Mouse (Mus musculus): Measurements from ENCODE around the gene Pla2g4e.

- no peak for TF ChIP-seq CTCF (IDR thresholded peaks at IDR 0.05)
- no peak for TF ChIP-seq POLR2A (IDR thresholded peaks at IDR 0.05; ENCODE audit: insufficient read depth, low read depth, low read length)
Measured at GRCm38 (mm10) chr2:120117346-120117745, 127.8 kb downstream of the Pla2g4e start.

Data from heart, adult 2 months (tissue).